Mouse (Mus musculus) thymus, adult 18-20 months (tissue): ENCODE measurements around the gene Kmt5c.
"Not testable (repeated sequence)": the region's sequence is repeated elsewhere in the genome, so short reads cannot be mapped to it uniquely, and the experiment has no call there.

Experiments
- DNase-seq, 2 experiments: peaks; one replicate each; pipeline ENCODE4 v3.0.0; 2022; ENCODE audit warnings: mixed read lengths in 2 of 2

The Kmt5c gene

GRCm38 (mm10) chr7:4792278-4793212 is 52.6 kb downstream of the Kmt5c start, which contains the start of gene Rpl28:
Gene Rpl28, plus strand, starts transcription at chr7:4792874.
- DNase-seq = peak; percentile 91 to 93

DNA sequence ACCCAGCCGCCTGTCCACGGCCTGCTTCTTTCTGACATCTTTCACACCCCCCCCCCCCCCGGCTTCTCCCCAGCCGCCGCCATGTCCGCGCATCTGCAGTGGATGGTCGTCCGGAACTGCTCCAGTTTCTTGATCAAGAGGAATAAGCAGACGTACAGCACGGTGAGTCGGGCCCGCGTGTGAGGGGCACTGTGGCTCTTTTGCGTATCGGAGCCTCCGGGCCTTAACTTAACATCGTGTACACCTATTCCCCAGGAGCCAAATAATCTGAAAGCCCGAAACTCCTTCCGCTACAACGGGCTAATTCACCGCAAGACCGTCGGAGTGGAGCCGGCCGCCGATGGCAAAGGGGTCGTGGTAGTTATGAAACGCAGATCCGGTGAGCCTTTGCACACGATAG is 53.3 kb downstream of the Kmt5c start:
- not testable (repeated sequence) for DNase-seq

- no peak for DNase-seq
Observed at GRCm38 (mm10) chr7:4793674-4794073, 53.8 kb downstream of the Kmt5c start.

DNA sequence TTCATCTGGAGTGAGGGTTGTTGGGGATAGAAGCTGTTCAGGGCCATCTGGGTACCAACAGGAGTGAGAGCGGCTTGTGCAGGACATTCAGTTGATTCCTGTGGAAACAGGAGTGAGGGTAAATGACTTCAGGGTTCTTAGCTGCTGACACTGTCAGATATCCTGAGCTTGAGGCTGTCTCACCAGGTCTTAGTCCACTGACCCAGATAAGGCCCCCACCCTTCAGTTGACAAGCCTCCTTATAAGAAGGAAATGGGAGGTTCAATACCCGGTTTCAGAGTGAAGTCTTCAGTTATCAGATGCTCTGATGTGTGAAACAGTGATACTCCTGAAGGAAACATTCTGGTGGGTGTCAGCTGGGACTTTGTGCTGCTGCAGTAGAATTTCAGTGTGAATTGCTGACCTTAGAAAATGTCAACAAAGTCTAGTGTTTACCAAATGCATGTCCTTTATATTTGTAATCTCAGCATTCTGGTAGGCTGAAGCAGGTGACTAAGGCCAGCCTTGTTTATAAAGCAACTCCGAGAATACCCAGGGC is 54.8 kb downstream of the Kmt5c start:
- DNase-seq = no peak

DNA sequence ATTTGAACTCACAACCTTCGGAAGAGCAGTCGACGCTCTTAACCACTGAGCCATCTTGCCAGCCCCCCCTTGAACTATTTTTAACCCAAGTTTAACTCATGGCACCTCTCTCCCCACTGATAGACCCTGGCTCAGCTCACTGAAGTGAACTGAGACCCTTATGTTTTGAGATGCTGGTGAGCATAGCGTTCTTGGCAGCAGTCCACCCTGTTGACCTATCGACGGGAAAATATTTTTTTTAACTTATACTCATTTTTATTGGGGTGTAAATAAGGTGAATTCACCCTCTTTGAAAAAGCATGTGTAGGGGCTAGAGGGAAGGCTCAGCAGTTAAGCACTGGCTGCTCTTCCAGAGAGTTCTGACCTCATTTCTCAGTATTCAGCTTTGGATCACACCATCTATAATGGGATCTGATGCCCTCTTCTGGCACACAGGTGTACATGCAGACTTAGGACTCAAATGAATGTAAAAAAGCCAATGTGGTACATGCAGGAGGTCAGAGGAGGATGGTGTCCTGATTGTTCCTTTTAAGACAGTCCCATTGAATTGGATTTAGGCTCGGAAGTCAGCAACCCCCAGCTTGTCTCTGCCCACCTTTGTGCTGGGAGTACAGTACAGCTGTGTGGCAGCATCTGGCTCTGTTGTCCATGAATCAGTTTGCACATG is 56.0 kb downstream of the Kmt5c start:
- no peak for DNase-seq
